Mouse (Mus musculus): ENCODE measurements at regions not wholly inside any gene's neighbourhood (a gene's known extent, or its start where the extent isn't known, plus 50 kb on each side); places are given as distances from the start of the nearest gene placed in this dataset.

- H3K27ac ChIP-seq: no peak overlapping the region
Measured at GRCm38 (mm10) chr3:41200026-41200425, 117.2 kb upstream of the Pgrmc2 start.

GRCm38 (mm10) chr3:41198216-41198976 lies 115.5 kb upstream of the Pgrmc2 start:
- DNase-seq (ENCODE audit: low spot score) (no peak), ATAC-seq (replicated peaks; ENCODE audit: low FRiP score, low read depth) (no peak)
- Histone ChIP-seq H3K9me3 (replicated peaks; ENCODE audit: low read length) (no peaks in the 10 kb centered on the region), H3K27ac (no peak overlapping the region), H3K27me3 (ENCODE audit: insufficient read depth, low read length) (no peaks in the 10 kb centered on the region), H3K4me3 (replicated peaks; ENCODE audit: low read depth, low read length) (no peak overlapping the region), H3K4me1 (replicated peaks; ENCODE audit: insufficient read depth, low read length) (peaks cover 6% of the 10 kb centered on the region; the same call in 1 of the 2 replicates), H3K9ac (ENCODE audit: low read depth, low read length) (no peak overlapping the region), H3K36me3 (ENCODE audit: insufficient read depth, low read length) (no peaks in the 10 kb centered on the region), H3K4me2 (ENCODE audit: low read length) (no peak overlapping the region)
- TF ChIP-seq CTCF (IDR thresholded peaks at IDR 0.05; ENCODE audit: low read depth): no peak
- WGBS: 80% methylated on average over 15 of the region's 15 CpGs

More at GRCm38 (mm10) chr3:41200026-41200425, 117.2 kb upstream of the Pgrmc2 start:
- ATAC-seq (replicated peaks; ENCODE audit: low FRiP score, low read depth) (no peak), DNase-seq (ENCODE audit: low spot score) (no peak)
- WGBS: 87% methylated on average over 5 of the region's 5 CpGs
- no peak overlapping the region for H3K9ac ChIP-seq (ENCODE audit: low read depth, low read length)
- no peak overlapping the region for H3K4me2 ChIP-seq (ENCODE audit: low read length)
- TF ChIP-seq CTCF (IDR thresholded peaks at IDR 0.05; ENCODE audit: low read depth): no peak
- no peak overlapping the region for H3K4me3 ChIP-seq (replicated peaks; ENCODE audit: low read depth, low read length)
- no peaks in the 10 kb centered on the region for H3K4me1 ChIP-seq (replicated peaks; ENCODE audit: insufficient read depth, low read length)
- H3K9me3 ChIP-seq (replicated peaks; ENCODE audit: low read length): no peaks in the 10 kb centered on the region
- H3K36me3 ChIP-seq (ENCODE audit: insufficient read depth, low read length): no peaks in the 10 kb centered on the region
- H3K27me3 ChIP-seq (ENCODE audit: insufficient read depth, low read length): no peaks in the 10 kb centered on the region

GRCm38 (mm10) chr3:41195113-41195975 lies 112.5 kb upstream of the Pgrmc2 start:
- peaks cover 6% of the 10 kb centered on the region; the same call in 1 of the 2 replicates for H3K4me1 ChIP-seq (replicated peaks; ENCODE audit: insufficient read depth, low read length)
- no peaks in the 10 kb centered on the region for H3K36me3 ChIP-seq (ENCODE audit: insufficient read depth, low read length)
- 32% methylated on average over 7 of the region's 7 CpGs for WGBS
- no peaks in the 10 kb centered on the region for H3K9me3 ChIP-seq (replicated peaks; ENCODE audit: low read length)
- ATAC-seq (replicated peaks; ENCODE audit: low FRiP score, low read depth) (peak; percentile 95), DNase-seq (ENCODE audit: low spot score) (peak; percentile 60)
- no peak for TF ChIP-seq CTCF (IDR thresholded peaks at IDR 0.05; ENCODE audit: low read depth)
- no peak overlapping the region for H3K9ac ChIP-seq (ENCODE audit: low read depth, low read length)
- no peak overlapping the region for H3K4me3 ChIP-seq (replicated peaks; ENCODE audit: low read depth, low read length)
- no peak overlapping the region for H3K4me2 ChIP-seq (ENCODE audit: low read length)
- no peaks in the 10 kb centered on the region for H3K27me3 ChIP-seq (ENCODE audit: insufficient read depth, low read length)
- H3K27ac ChIP-seq: peak overlapping the region; percentile 9

- H3K9ac ChIP-seq (ENCODE audit: low read depth, low read length): no peak overlapping the region
- ATAC-seq (replicated peaks; ENCODE audit: low FRiP score, low read depth): no peak
- H3K4me3 ChIP-seq (replicated peaks; ENCODE audit: low read depth, low read length): no peak overlapping the region
- no peak for DNase-seq (ENCODE audit: low spot score)
- WGBS: 60% methylated on average over 9 of the region's 9 CpGs
- no peak overlapping the region for H3K4me2 ChIP-seq (ENCODE audit: low read length)
- no peaks in the 10 kb centered on the region for H3K27me3 ChIP-seq (ENCODE audit: insufficient read depth, low read length)
- peak overlapping the region; percentile 9 for H3K27ac ChIP-seq
- no peaks in the 10 kb centered on the region for H3K36me3 ChIP-seq (ENCODE audit: insufficient read depth, low read length)
- H3K9me3 ChIP-seq (replicated peaks; ENCODE audit: low read length): no peaks in the 10 kb centered on the region
- H3K4me1 ChIP-seq (replicated peaks; ENCODE audit: insufficient read depth, low read length): peaks cover 6% of the 10 kb centered on the region; the same call in 1 of the 2 replicates
- TF ChIP-seq CTCF (IDR thresholded peaks at IDR 0.05; ENCODE audit: low read depth): no peak
Measured at GRCm38 (mm10) chr3:41194311-41195112, 111.7 kb upstream of the Pgrmc2 start.

- DNase-seq (ENCODE audit: low spot score) (peak; percentile 67), ATAC-seq (replicated peaks; ENCODE audit: low FRiP score, low read depth) (no peak)
- no peak overlapping the region for H3K4me3 ChIP-seq (replicated peaks; ENCODE audit: low read depth, low read length)
- 0 out of 2 replicates have a peak overlapping the region, but pooled peaks have one; percentile 1 for H3K27ac ChIP-seq
- H3K36me3 ChIP-seq (ENCODE audit: insufficient read depth, low read length): no peaks in the 10 kb centered on the region
- 0 out of 2 replicates have a peak, but pooled peaks cover 6% of the 10 kb centered on the region for H3K4me1 ChIP-seq (replicated peaks; ENCODE audit: insufficient read depth, low read length)
- WGBS: 72% methylated on average over 10 of the region's 10 CpGs
- no peaks in the 10 kb centered on the region for H3K9me3 ChIP-seq (replicated peaks; ENCODE audit: low read length)
- no peak for TF ChIP-seq CTCF (IDR thresholded peaks at IDR 0.05; ENCODE audit: low read depth)
- no peak overlapping the region for H3K9ac ChIP-seq (ENCODE audit: low read depth, low read length)
- H3K4me2 ChIP-seq (ENCODE audit: low read length): no peak overlapping the region
- no peaks in the 10 kb centered on the region for H3K27me3 ChIP-seq (ENCODE audit: insufficient read depth, low read length)
Measured at GRCm38 (mm10) chr3:41185305-41186097, 102.7 kb upstream of the Pgrmc2 start.
